Comparison of ENCODE assay signal across 29 mouse cellular contexts in the genomic region with DNA sequence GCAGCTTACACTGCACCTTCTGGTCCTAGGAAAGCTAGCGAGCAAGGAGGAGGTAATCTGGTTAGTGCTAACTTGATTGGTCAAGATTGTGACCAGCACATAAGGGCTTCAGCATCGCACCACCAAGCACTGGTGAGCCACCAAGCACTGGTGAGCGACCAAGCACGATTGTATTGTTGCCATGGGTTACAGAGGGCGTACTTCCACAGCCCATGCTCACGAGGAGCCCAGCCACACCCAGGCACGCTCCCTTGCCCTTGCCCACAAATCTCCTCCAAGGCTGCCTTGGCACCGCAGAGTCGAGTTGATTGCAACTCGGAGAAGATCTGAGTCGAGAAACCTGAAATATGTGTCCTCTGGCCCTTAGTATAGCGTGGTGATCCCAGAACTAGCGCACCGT. TPM values are rescaled to one million over a fixed set of nuclear protein-coding genes. Genes with fewer than 3 reads are reported as not detected.
DNase-seq lines count a peak whose midpoint lies in the region; ATAC-seq and TF ChIP-seq lines count a peak whose summit lies in the region.
"Had no signal": no experiment of that assay in that cellular context is flagged by ENCODE, and none has a peak within 500 bp of the region (broad histone marks: within the 10 kb centered on the region; RNA-seq: fewer than 3 reads in every experiment).

No protein-coding gene starts in this region.

- no peak overlapping the region for H3K4me3 ChIP-seq in kidney, embryonic 14.5 days (ENCODE audit: low read length)
- no peak overlapping the region for H3K4me3 ChIP-seq in stomach, embryonic 16.5 days (replicated peaks; ENCODE audit: low read length)
- H3K4me3 ChIP-seq in stomach, postnatal 0 days (ENCODE audit: low read depth, low read length) = no peak overlapping the region
- H3K4me3 ChIP-seq: embryonic facial prominence, embryonic 13.5 days; forebrain, embryonic 10.5 days; forebrain, embryonic 15.5 days; heart, embryonic 10.5 days; heart, embryonic 15.5 days; hindbrain, embryonic 13.5 days; liver, embryonic 12.5 days; midbrain, embryonic 13.5 days had no signal

- no peak overlapping the region for H3K4me2 ChIP-seq in kidney, embryonic 14.5 days (replicated peaks; ENCODE audit: low read depth, low read length)
- H3K4me2 ChIP-seq in stomach, embryonic 16.5 days (ENCODE audit: low read depth, low read length) = no peak overlapping the region
- H3K4me2 ChIP-seq in stomach, postnatal 0 days (replicated peaks; ENCODE audit: low read depth) = no peak overlapping the region
- H3K4me2 ChIP-seq: embryonic facial prominence, embryonic 13.5 days; forebrain, embryonic 15.5 days; heart, embryonic 15.5 days; hindbrain, embryonic 13.5 days; liver, embryonic 12.5 days; midbrain, embryonic 13.5 days had no signal

- DNase-seq in kidney, postnatal 10 days = no peak
- no peak for DNase-seq in stomach, postnatal 0 days (ENCODE audit: low spot score)
- DNase-seq in urinary bladder, postnatal 25 days (ENCODE audit: low spot score) = no peak
- DNase-seq in spleen, postnatal 14 days (ENCODE audit: low spot score in 2 of 2) = no peak
- DNase-seq: adrenal gland, postnatal 10 days; cerebellum, adult 8-10 months; embryo, embryonic 11 days; gastrocnemius, postnatal 25 days; heart, adult 11 months; heart, postnatal 36 days; kidney, adult 11 months; layer of hippocampus, postnatal 36 days; liver, postnatal 0 days; lung, postnatal 36 days; right cerebral cortex, postnatal 4 days had no signal

- no peaks in the 10 kb centered on the region for H3K4me1 ChIP-seq in kidney, embryonic 14.5 days (ENCODE audit: control insufficient read depth, insufficient read depth, low read length)
- H3K4me1 ChIP-seq in stomach, embryonic 16.5 days (ENCODE audit: control insufficient read depth, insufficient read depth, low read length) = no peaks in the 10 kb centered on the region
- H3K4me1 ChIP-seq in stomach, postnatal 0 days (replicated peaks; ENCODE audit: control insufficient read depth, insufficient read depth) = no peaks in the 10 kb centered on the region
- H3K4me1 ChIP-seq: embryonic facial prominence, embryonic 13.5 days; forebrain, embryonic 10.5 days; heart, embryonic 10.5 days; heart, embryonic 15.5 days; liver, embryonic 12.5 days had no signal

- no peaks in the 10 kb centered on the region for H3K36me3 ChIP-seq in kidney, embryonic 14.5 days (ENCODE audit: control insufficient read depth, insufficient read depth, low read length)
- no peaks in the 10 kb centered on the region for H3K36me3 ChIP-seq in stomach, embryonic 16.5 days (ENCODE audit: control insufficient read depth, insufficient read depth, low read length)
- H3K36me3 ChIP-seq in stomach, postnatal 0 days (ENCODE audit: control insufficient read depth, insufficient read depth, low read length) = no peaks in the 10 kb centered on the region
- H3K36me3 ChIP-seq: embryonic facial prominence, embryonic 13.5 days; forebrain, embryonic 10.5 days; forebrain, embryonic 15.5 days; heart, embryonic 10.5 days; heart, embryonic 15.5 days; hindbrain, embryonic 13.5 days; liver, embryonic 12.5 days; midbrain, embryonic 13.5 days had no signal

- H3K27ac ChIP-seq in kidney, embryonic 14.5 days (ENCODE audit: low read depth, low read length) = no peak overlapping the region
- no peak overlapping the region for H3K27ac ChIP-seq in stomach, embryonic 16.5 days (ENCODE audit: low read length)
- no peak overlapping the region for H3K27ac ChIP-seq in stomach, postnatal 0 days (replicated peaks)
- H3K27ac ChIP-seq: embryonic facial prominence, embryonic 13.5 days; forebrain, embryonic 10.5 days; forebrain, embryonic 15.5 days; heart, embryonic 10.5 days; heart, embryonic 15.5 days; hindbrain, embryonic 13.5 days; liver, embryonic 12.5 days; midbrain, embryonic 13.5 days had no signal

- no peaks in the 10 kb centered on the region for H3K9me3 ChIP-seq in kidney, embryonic 14.5 days (ENCODE audit: control insufficient read depth, low read length)
- H3K9me3 ChIP-seq in stomach, embryonic 16.5 days (replicated peaks; ENCODE audit: control insufficient read depth, low read length) = no peaks in the 10 kb centered on the region
- H3K9me3 ChIP-seq in stomach, postnatal 0 days (ENCODE audit: control insufficient read depth, low read length) = no peaks in the 10 kb centered on the region
- H3K9me3 ChIP-seq: embryonic facial prominence, embryonic 13.5 days; forebrain, embryonic 10.5 days; forebrain, embryonic 15.5 days; heart, embryonic 10.5 days; heart, embryonic 15.5 days; hindbrain, embryonic 13.5 days; liver, embryonic 12.5 days; midbrain, embryonic 13.5 days had no signal

- H3K27me3 ChIP-seq in kidney, embryonic 14.5 days (ENCODE audit: control insufficient read depth, insufficient read depth, low read length) = no peaks in the 10 kb centered on the region
- H3K27me3 ChIP-seq in stomach, embryonic 16.5 days (ENCODE audit: control insufficient read depth, insufficient read depth, low read length) = no peaks in the 10 kb centered on the region
- H3K27me3 ChIP-seq in stomach, postnatal 0 days (ENCODE audit: control insufficient read depth, insufficient read depth, low read length) = no peaks in the 10 kb centered on the region
- H3K27me3 ChIP-seq: embryonic facial prominence, embryonic 13.5 days; forebrain, embryonic 15.5 days; heart, embryonic 15.5 days; hindbrain, embryonic 13.5 days; liver, embryonic 12.5 days; midbrain, embryonic 13.5 days had no signal

- no peak overlapping the region for H3K9ac ChIP-seq in kidney, embryonic 14.5 days (ENCODE audit: low read depth, low read length)
- no peak overlapping the region for H3K9ac ChIP-seq in stomach, embryonic 16.5 days (ENCODE audit: low read length)
- H3K9ac ChIP-seq in stomach, postnatal 0 days (ENCODE audit: low read length) = no peak overlapping the region
- H3K9ac ChIP-seq: embryonic facial prominence, embryonic 13.5 days; forebrain, embryonic 15.5 days; heart, embryonic 15.5 days; hindbrain, embryonic 13.5 days; liver, embryonic 12.5 days; liver, postnatal 0 days; midbrain, embryonic 13.5 days had no signal

- ATAC-seq in kidney, embryonic 14.5 days (ENCODE audit: low FRiP score, low TSS enrichment) = peak; percentile 64; the same call in 1 of the 2 replicates
- peak; percentile 17; the same call in 1 of the 2 replicates for ATAC-seq in stomach, embryonic 16.5 days (ENCODE audit: insufficient read depth, low FRiP score)
- no peak for ATAC-seq in stomach, postnatal 0 days (ENCODE audit: low FRiP score, low TSS enrichment)
- peak; percentile 30; the same call in 1 of the 2 replicates for ATAC-seq in monocyte, adult 5-6 weeks (replicated peaks; ENCODE audit: insufficient number of reproducible peaks, low FRiP score, low TSS enrichment, poor library complexity, severe bottlenecking)
- ATAC-seq: CD4-positive, CD25-positive, alpha-beta regulatory T cell, adult 4 months; forebrain, embryonic 15.5 days; inflammation-experienced regulatory T-cells, adult 6 months; liver, embryonic 12.5 days; liver, postnatal 0 days had no signal

- 74% methylated on average over 14 of the region's 14 CpGs for WGBS in kidney, embryonic 14.5 days
- 84% methylated on average over 14 of the region's 14 CpGs for WGBS in stomach, embryonic 16.5 days
- WGBS in stomach, postnatal 0 days = 81% methylated on average over 14 of the region's 14 CpGs

- no peak for TF ChIP-seq CTCF in stomach, postnatal 0 days (IDR thresholded peaks at IDR 0.05; ENCODE audit: low read depth)

- no peak for TF ChIP-seq EP300 in stomach, postnatal 0 days (optimal IDR thresholded peaks at IDR 0.05)

RNA-seq across cellular contexts. Expression of gene Begain, which starts 22.0 kb away (rescaled TPM):
- polyA plus RNA-seq in kidney, embryonic 14.5 days (2014; fragmentation: Nextera tagmentation; extraction: Ambion mirVana) = 5.7 and 6.2 TPM in 2 replicates
- polyA plus RNA-seq in stomach, embryonic 16.5 days (2015; fragmentation: Nextera tagmentation; extraction: Ambion mirVana) = 4.5 and 6.9 TPM in 2 replicates
- 1.6 and 2.3 TPM in 2 replicates for polyA plus RNA-seq in stomach, postnatal 0 days (2015; fragmentation: Nextera tagmentation; extraction: Ambion mirVana)
- 0.49 TPM in 1 of 3 replicates, not detected in the others for total RNA-seq in monocyte, adult 5-6 weeks (2017)
- total RNA-seq: megakaryocyte-erythroid progenitor cell, adult 5-6 weeks had no signal
